Mouse (Mus musculus) CH12.LX (cell line): ENCODE measurements around the gene Cldn13. TPM values are rescaled to one million over a fixed set of nuclear protein-coding genes. Genes with fewer than 3 reads are reported as not detected.

ENCODE experiments used
- DNase-seq: peaks from one replicate; pipeline ENCODE4 v3.0.0-alpha.2; 2013; ENCODE audit errors: extremely low read depth
- H3K27ac ChIP-seq: 2 replicates; pipeline ENCODE4 v1.5.1; 2012; ENCODE audit warnings: low read depth, mild to moderate bottlenecking, control low read depth, moderate library complexity; ENCODE audit not compliant: insufficient read depth
- H3K27me3 ChIP-seq: replicated peaks from 2 replicates; pipeline ENCODE3; 2012; ENCODE audit warnings: inconsistent platforms
- H3K36me3 ChIP-seq, 2 experiments: replicated peaks in 1 of 2; 2 replicates each; pipeline versions ENCODE3 to v1.6.1; 2012; ENCODE audit warnings: inconsistent platforms in 1 of 2, low read length in 1 of 2, mild to moderate bottlenecking in 1 of 2, mixed read lengths in 1 of 2, moderate library complexity in 1 of 2; ENCODE audit not compliant: control insufficient read depth in 1 of 2, insufficient read depth in 1 of 2
- H3K4me1 ChIP-seq, 2 experiments: 2 replicates each; pipeline ENCODE4 v1.6.1; 2012; ENCODE audit warnings: inconsistent platforms in 1 of 2, moderate library complexity in 1 of 2; ENCODE audit not compliant: insufficient read depth in 2 of 2, control insufficient read depth in 1 of 2
- H3K4me2 ChIP-seq: 2 replicates; pipeline ENCODE4 v1.6.1; 2012; ENCODE audit warnings: low read depth, mild to moderate bottlenecking, control low read depth; ENCODE audit not compliant: poor library complexity, insufficient read depth, severe bottlenecking
- H3K4me3 ChIP-seq, 3 experiments: fragments of 150-350 bp in 1 of 3; sonication (generic) in 1 of 3; replicated peaks in 1 of 3; 2 replicates each; pipeline versions ENCODE3 to v1.5.1; 2011 to 2012; ENCODE audit warnings: low read depth in 2 of 3, low read length in 2 of 3, mild to moderate bottlenecking in 2 of 3, moderate library complexity in 2 of 3, control low read depth in 1 of 3, improper control_type of control experiment in 1 of 3, inconsistent platforms in 1 of 3, mixed read lengths in 1 of 3; ENCODE audit not compliant: poor library complexity in 1 of 3
- H3K79me2 ChIP-seq: replicated peaks from 2 replicates; pipeline ENCODE4 v1.6.1; 2012; ENCODE audit warnings: mild to moderate bottlenecking, moderate library complexity; ENCODE audit not compliant: control insufficient read depth, poor library complexity, insufficient read depth, severe bottlenecking; ENCODE audit errors: extremely low read depth
- H3K9ac ChIP-seq: 2 replicates; pipeline ENCODE4 v1.6.1; 2012; ENCODE audit warnings: low read depth, mild to moderate bottlenecking, control low read depth, moderate library complexity; ENCODE audit not compliant: insufficient read depth
- H3K9me3 ChIP-seq: replicated peaks from 2 replicates; pipeline ENCODE3; 2012; ENCODE audit warnings: low read length, inconsistent platforms, mixed read lengths
- BHLHE40 ChIP-seq: IDR thresholded peaks from 2 replicates; pipeline ENCODE4 v1.6.1; 2011; ENCODE audit warnings: mild to moderate bottlenecking, low read depth, low read length, improper control_type of control experiment
- CHD2 ChIP-seq: IDR thresholded peaks from 2 replicates; pipeline ENCODE4 v1.6.1; 2011; ENCODE audit warnings: low read length, improper control_type of control experiment
- E2F4 ChIP-seq: IDR thresholded peaks from 2 replicates; pipeline ENCODE4 v1.6.1; 2011; ENCODE audit warnings: low read depth, low read length, improper control_type of control experiment; ENCODE audit not compliant: insufficient replicate concordance
- MAFK ChIP-seq: IDR thresholded peaks from 2 replicates; pipeline ENCODE4 v1.6.1; 2011; ENCODE audit warnings: low read length, improper control_type of control experiment; ENCODE audit not compliant: insufficient replicate concordance
- MAZ ChIP-seq: IDR thresholded peaks from 2 replicates; pipeline ENCODE4 v1.6.1; 2012; ENCODE audit warnings: low read depth, mild to moderate bottlenecking, inconsistent platforms, low read length, improper control_type of control experiment, moderate library complexity
- MXI1 ChIP-seq: IDR thresholded peaks from 2 replicates; pipeline ENCODE4 v1.6.1; 2011; ENCODE audit warnings: mild to moderate bottlenecking, low read depth, low read length, improper control_type of control experiment
- MYC ChIP-seq: IDR thresholded peaks from 2 replicates; pipeline ENCODE4 v1.6.1; 2011; ENCODE audit warnings: low read depth, mild to moderate bottlenecking, improper control_type of control experiment, low read length
- NELFE ChIP-seq: IDR thresholded peaks from 2 replicates; pipeline ENCODE4 v1.6.1; 2011; ENCODE audit warnings: low read depth, low read length, improper control_type of control experiment
- PAX5 ChIP-seq: IDR thresholded peaks from 2 replicates; pipeline ENCODE4 v1.6.1; 2012; ENCODE audit warnings: low read length, inconsistent platforms, mixed read lengths
- POLR2A ChIP-seq: IDR thresholded peaks from 2 replicates; pipeline ENCODE4 v1.6.1; 2011; ENCODE audit warnings: low read depth, mild to moderate bottlenecking, improper control_type of control experiment, low read length
- POLR2AphosphoS2 ChIP-seq: IDR thresholded peaks from 2 replicates; pipeline ENCODE4 v1.6.1; 2011; ENCODE audit warnings: low read depth, low read length, improper control_type of control experiment
- RAD21 ChIP-seq: IDR thresholded peaks from 2 replicates; pipeline ENCODE4 v1.6.1; 2011; ENCODE audit warnings: low read depth, mild to moderate bottlenecking, low read length, improper control_type of control experiment, moderate library complexity
- SMC3 ChIP-seq: IDR thresholded peaks from 2 replicates; pipeline ENCODE4 v1.6.1; 2011; ENCODE audit warnings: low read depth, low read length, improper control_type of control experiment
- TBP ChIP-seq: conservative IDR thresholded peaks from 2 replicates; pipeline ENCODE4 v1.6.1; 2011; ENCODE audit warnings: low read depth, low read length, improper control_type of control experiment
- TCF12 ChIP-seq: IDR thresholded peaks from 2 replicates; pipeline ENCODE4 v1.6.1; 2014; ENCODE audit warnings: low read depth, mild to moderate bottlenecking, inconsistent platforms, low read length, improper control_type of control experiment
- USF2 ChIP-seq: conservative IDR thresholded peaks from 2 replicates; pipeline ENCODE4 v1.6.1; 2011; ENCODE audit warnings: low read depth, low read length, improper control_type of control experiment
- ZKSCAN1 ChIP-seq: IDR thresholded peaks from 2 replicates; pipeline ENCODE4 v1.6.1; 2012; ENCODE audit warnings: low read depth, inconsistent platforms, low read length, improper control_type of control experiment, borderline replicate concordance
- ZMIZ1 ChIP-seq: IDR thresholded peaks from 2 replicates; pipeline ENCODE4 v1.6.1; 2012; ENCODE audit warnings: low read depth, mild to moderate bottlenecking, inconsistent platforms, low read length, improper control_type of control experiment
- ZNF384 ChIP-seq: IDR thresholded peaks from 2 replicates; pipeline ENCODE4 v1.6.1; 2012; ENCODE audit warnings: low read depth, low read length, improper control_type of control experiment, inconsistent platforms
- dilution Hi-C: fragments of 300-500 bp; cut with MboI; formaldehyde crosslinking; loops from 2 replicates; pipeline ENCODE4 v1.14.3; 2020; ENCODE audit warnings: low sequenced_read_pairs; ENCODE audit not compliant: extremely low pct_unique_long_range_greater_than_20kb, extremely low pct_ligation_motif_present
- in situ Hi-C: fragments of 300-500 bp; cut with MboI; formaldehyde crosslinking; loops from 3 replicates; pipeline ENCODE4 v1.14.3; 2019; ENCODE audit warnings: low sequenced_read_pairs, low pct_ligation_motif_present, low pct_unique_long_range_greater_than_20kb, mixed read lengths
- polyA plus RNA-seq: library from polyadenylated mRNA; unstranded; fragments of >175 nt; gene quantifications from 2 replicates; pipeline ENCODE4 v1.2.1, GENCODE M21; 2012; ENCODE audit warnings: low read depth; ENCODE audit not compliant: insufficient read length
- total RNA-seq, 2 experiments: library from RNA; depleted of rRNA; stranded (reverse); fragments of 300-350 nt in 1 of 2; fragments of >200 nt in 1 of 2; gene quantifications; 2 replicates each; pipeline ENCODE4 v1.2.3; 2012 to 2014

Gene Cldn13
- total and polyA plus RNA-seq, 3 experiments = not detected

DNA sequence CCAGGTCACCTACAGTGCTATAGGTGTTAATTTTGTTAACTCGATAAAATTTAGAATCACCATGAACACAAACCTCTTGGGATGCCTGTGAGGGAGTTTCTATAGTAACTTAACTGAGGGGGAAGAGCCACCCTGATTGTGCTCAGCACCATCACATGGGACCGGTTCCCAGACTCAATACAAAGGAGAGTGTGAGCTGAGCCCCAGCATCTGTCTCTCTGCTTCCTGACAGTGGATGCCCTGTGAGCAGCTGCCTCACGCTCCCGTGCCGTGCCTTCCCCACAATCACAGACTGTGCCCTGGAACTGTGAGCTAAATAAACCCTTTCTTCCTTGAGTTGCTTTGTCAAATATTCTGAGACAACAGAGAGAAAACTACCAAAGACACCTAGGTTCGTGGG, 7.8 kb upstream of the Cldn13 start:
- no peak overlapping the region for H3K4me2 ChIP-seq
- H3K9me3 ChIP-seq = no peaks in the 10 kb centered on the region
- no peaks in the 10 kb centered on the region for H3K36me3 ChIP-seq
- no peak overlapping the region for H3K4me3 ChIP-seq
- peaks cover 77% of the 10 kb centered on the region for H3K27me3 ChIP-seq
- TF ChIP-seq NELFE = no peak
- TF ChIP-seq TBP = no peak
- no peak for TF ChIP-seq TCF12
- TF ChIP-seq PAX5 = no peak
- TF ChIP-seq RAD21 = no peak
- TF ChIP-seq MYC = no peak
- TF ChIP-seq BHLHE40 = no peak
- TF ChIP-seq POLR2AphosphoS2 = no peak
- no peak for TF ChIP-seq ZKSCAN1
- no peaks in the 10 kb centered on the region for H3K4me1 ChIP-seq
- no peak overlapping the region for H3K9ac ChIP-seq
- no peaks in the 10 kb centered on the region for H3K79me2 ChIP-seq
- no peak for DNase-seq
- H3K27ac ChIP-seq = no peak overlapping the region
- dilution Hi-C loops = no loop called here
- in situ Hi-C loops = loop anchor here (25.0 kb wide), 2 partner anchors 186 to 189 kb away; partner anchors contain the start of gene Eln

DNA sequence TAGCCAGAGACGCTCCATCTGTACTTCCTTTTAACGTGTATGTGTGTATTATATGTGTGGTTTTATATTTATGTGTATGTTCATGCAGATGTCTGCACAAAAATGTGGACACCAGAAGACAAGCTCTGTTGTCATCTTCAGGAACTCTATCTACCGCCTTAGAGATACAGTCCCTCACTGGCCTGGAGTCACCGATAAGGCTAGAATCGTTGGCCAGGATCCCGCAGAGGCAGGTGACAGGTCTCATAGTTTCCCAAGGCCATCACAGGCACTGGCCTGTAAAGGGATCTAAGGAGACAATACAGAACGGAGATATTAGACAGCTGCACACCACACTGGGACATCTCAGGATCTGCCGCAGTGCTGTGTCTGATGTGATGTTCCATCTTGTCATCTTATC, 5.8 kb upstream of the Cldn13 start:
- in situ Hi-C loops = loop anchor here (25.0 kb wide), 2 partner anchors 184 to 191 kb away; partner anchors contain the start of gene Eln
- H3K79me2 ChIP-seq = no peaks in the 10 kb centered on the region
- no peaks in the 10 kb centered on the region for H3K36me3 ChIP-seq
- no peak overlapping the region for H3K4me3 ChIP-seq
- H3K9ac ChIP-seq = no peak overlapping the region
- peaks cover 10% of the 10 kb centered on the region for H3K9me3 ChIP-seq
- TF ChIP-seq POLR2A = no peak
- TF ChIP-seq CHD2 = no peak
- no peak for TF ChIP-seq MAFK
- TF ChIP-seq MAZ = no peak
- TF ChIP-seq, all 38 proteins: peak for 0
- H3K27me3 ChIP-seq = peaks cover 68% of the 10 kb centered on the region
- no peaks in the 10 kb centered on the region for H3K4me1 ChIP-seq
- no peak for DNase-seq
- dilution Hi-C loops = no loop called here
- H3K4me2 ChIP-seq = no peak overlapping the region
- no peak overlapping the region for H3K27ac ChIP-seq

DNA sequence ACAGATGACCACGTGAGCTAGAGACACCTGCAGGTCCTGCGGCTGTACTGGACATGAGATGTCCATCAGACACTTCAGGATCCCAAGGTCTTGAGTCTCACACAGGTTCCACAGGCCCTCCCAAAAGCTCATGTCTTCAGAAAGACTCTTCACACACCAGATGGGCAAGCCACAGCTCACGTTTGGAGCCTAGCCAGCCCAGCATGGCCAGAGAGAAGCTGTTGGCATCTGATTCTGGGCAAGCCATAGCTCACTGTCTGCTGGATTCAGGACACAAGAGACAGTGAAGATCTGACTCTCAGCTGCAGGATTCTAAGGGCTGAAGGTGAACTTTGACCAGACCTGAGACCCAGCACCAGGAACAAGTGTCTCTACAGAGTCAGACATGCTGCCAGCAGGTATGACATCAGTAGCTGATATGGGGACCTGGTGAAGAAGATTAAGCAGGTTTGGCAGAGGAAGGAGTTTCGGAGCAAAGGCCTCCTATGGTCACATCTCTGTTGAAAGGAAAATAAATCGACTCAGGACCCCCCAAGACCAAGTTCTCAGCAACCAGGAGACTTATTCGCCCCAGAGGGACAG, 4.9 kb upstream of the Cldn13 start:
- H3K9me3 ChIP-seq = peaks cover 10% of the 10 kb centered on the region
- no peaks in the 10 kb centered on the region for H3K36me3 ChIP-seq
- no peak overlapping the region for H3K4me3 ChIP-seq
- no peaks in the 10 kb centered on the region for H3K79me2 ChIP-seq
- no peak overlapping the region for H3K27ac ChIP-seq
- in situ Hi-C loops (loop anchor here (25.0 kb wide), 2 partner anchors 183 to 192 kb away; partner anchors contain the start of gene Eln), dilution Hi-C loops (no loop called here)
- H3K4me1 ChIP-seq = no peaks in the 10 kb centered on the region
- H3K4me2 ChIP-seq = no peak overlapping the region
- no peak for TF ChIP-seq ZMIZ1
- TF ChIP-seq E2F4 = no peak
- no peak for TF ChIP-seq SMC3
- TF ChIP-seq CHD2 = no peak
- no peak for TF ChIP-seq TCF12
- TF ChIP-seq MXI1 = no peak
- TF ChIP-seq ZNF384 = no peak
- TF ChIP-seq NELFE = no peak
- no peak for TF ChIP-seq POLR2AphosphoS2
- no peak for TF ChIP-seq USF2
- no peak for DNase-seq
- H3K27me3 ChIP-seq = peaks cover 71% of the 10 kb centered on the region
- no peak overlapping the region for H3K9ac ChIP-seq
